Mouse (Mus musculus): ENCODE results near the gene Znhit1. TPM values are rescaled to one million over a fixed set of nuclear protein-coding genes. Genes with fewer than 3 reads are reported as not detected.
"Not testable (repeated sequence)": the region's sequence is repeated elsewhere in the genome, so short reads cannot be mapped to it uniquely, and the experiment has no call there.

Znhit1 gene
- polyA plus RNA-seq, 1 experiment from 2014 or later = 97.4 TPM

GRCm38 (mm10) chr5:136957250-136957649, 30.6 kb downstream of the Znhit1 start:
- no peak for ATAC-seq (ENCODE audit: insufficient read depth)
- H3K9ac ChIP-seq = no peak overlapping the region
- no peak for DNase-seq
- H3K27ac ChIP-seq (ENCODE audit: low read depth) = no peak overlapping the region
- H3K27me3 ChIP-seq (ENCODE audit: insufficient read depth, low read length) = no peaks in the 10 kb centered on the region
- H3K4me3 ChIP-seq (ENCODE audit: low read depth, low read length) = no peak overlapping the region
- TF ChIP-seq CTCF (IDR thresholded peaks at IDR 0.05; ENCODE audit: low read depth) = no peak
- no peak overlapping the region for H3K4me2 ChIP-seq
- H3K36me3 ChIP-seq (ENCODE audit: insufficient read depth) = peaks cover 7% of the 10 kb centered on the region; the same call in 1 of the 2 replicates
- 80% methylated on average over 1 of the region's 1 CpGs for WGBS
- H3K9me3 ChIP-seq (ENCODE audit: low read depth, low read length) = no peaks in the 10 kb centered on the region
- peaks cover 5% of the 10 kb centered on the region; the same call in 1 of the 2 replicates for H3K4me1 ChIP-seq (ENCODE audit: insufficient read depth)

DNA sequence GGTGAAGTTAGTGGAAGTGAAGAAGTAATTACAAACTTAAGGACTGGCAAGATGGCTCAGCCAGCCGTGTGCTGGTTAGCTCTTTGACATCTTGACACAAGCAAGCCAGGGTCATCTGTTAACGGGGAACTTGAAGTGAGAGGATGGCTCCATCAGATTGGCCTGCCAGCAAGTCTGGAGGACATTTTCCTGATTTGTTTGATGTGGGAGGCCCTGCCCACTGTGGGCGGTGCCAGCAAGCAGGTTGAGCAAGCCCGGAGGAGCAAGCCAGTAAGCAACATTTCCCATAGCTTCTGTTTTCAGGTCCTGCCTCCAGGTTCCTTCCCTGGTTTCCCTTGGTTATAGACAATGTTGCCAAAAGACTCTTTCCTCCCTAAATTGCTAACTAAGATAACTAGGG, 32.2 kb downstream of the Znhit1 start:
- H3K4me3 ChIP-seq (ENCODE audit: low read depth, low read length) = no peak overlapping the region
- peaks cover 5% of the 10 kb centered on the region; the same call in 1 of the 2 replicates for H3K4me1 ChIP-seq (ENCODE audit: insufficient read depth)
- ATAC-seq (ENCODE audit: insufficient read depth) (no peak), DNase-seq (no peak)
- H3K27me3 ChIP-seq (ENCODE audit: insufficient read depth, low read length) = no peaks in the 10 kb centered on the region
- peaks cover 7% of the 10 kb centered on the region; the same call in 1 of the 2 replicates for H3K36me3 ChIP-seq (ENCODE audit: insufficient read depth)
- H3K9ac ChIP-seq = no peak overlapping the region
- H3K4me2 ChIP-seq = no peak overlapping the region
- H3K27ac ChIP-seq (ENCODE audit: low read depth) = no peak overlapping the region
- no peak for TF ChIP-seq CTCF (IDR thresholded peaks at IDR 0.05; ENCODE audit: low read depth)
- WGBS = 72% methylated on average over 4 of the region's 4 CpGs
- no peaks in the 10 kb centered on the region for H3K9me3 ChIP-seq (ENCODE audit: low read depth, low read length)

- H3K4me3 ChIP-seq (ENCODE audit: low read depth, low read length) = peak overlapping the region; percentile 67
- peak overlapping the region; percentile 70 for H3K9ac ChIP-seq
- H3K27me3 ChIP-seq (ENCODE audit: insufficient read depth, low read length) = no peaks in the 10 kb centered on the region
- no peak for DNase-seq
- peak; percentile 19; the same call in 1 of the 2 replicates for ATAC-seq (ENCODE audit: insufficient read depth)
- TF ChIP-seq CTCF (IDR thresholded peaks at IDR 0.05; ENCODE audit: low read depth) = no peak
- peak overlapping the region; percentile 64; the same call in 1 of the 2 replicates for H3K27ac ChIP-seq (ENCODE audit: low read depth)
- H3K4me1 ChIP-seq (ENCODE audit: insufficient read depth) = peaks cover 5% of the 10 kb centered on the region; the same call in 1 of the 2 replicates
- no peaks in the 10 kb centered on the region for H3K9me3 ChIP-seq (ENCODE audit: low read depth, low read length)
- H3K4me2 ChIP-seq = peak overlapping the region; percentile 75
- WGBS = 3% methylated on average over 12 of the region's 12 CpGs
- peaks cover 7% of the 10 kb centered on the region; the same call in 1 of the 2 replicates for H3K36me3 ChIP-seq (ENCODE audit: insufficient read depth)
These were observed 34.3 kb downstream of the Znhit1 start for GRCm38 (mm10) chr5:136953440-136953951.

DNA sequence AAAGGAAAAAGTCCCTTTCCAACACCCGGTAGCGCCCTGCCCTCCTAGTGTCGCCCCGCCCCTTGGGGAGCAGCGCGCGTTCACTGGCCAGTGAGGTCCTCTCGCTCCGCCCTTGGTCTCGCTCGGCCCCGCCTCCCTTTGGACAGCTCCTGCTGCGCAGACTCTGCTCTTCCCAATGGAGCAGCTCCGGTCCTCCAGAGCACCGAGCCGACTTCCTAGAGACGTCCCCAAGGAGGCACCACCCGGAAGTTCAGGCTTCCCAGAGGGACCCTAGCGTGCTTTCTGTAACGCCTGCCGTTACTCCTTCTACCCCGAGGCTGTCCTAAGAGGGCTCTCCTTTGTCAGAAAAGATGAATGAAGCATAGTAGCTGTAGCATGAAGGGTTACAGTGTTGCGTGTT, 34.8 kb downstream of the Znhit1 start, which contains the start of gene Fis1:
Gene Fis1 (plus strand): TSS at position 261 of the 400 bp plus-strand sequence.
- H3K9me3 ChIP-seq (ENCODE audit: low read depth, low read length) = no peaks in the 10 kb centered on the region
- H3K4me2 ChIP-seq = peak within 1 kb of the TSS; percentile 75
- peak; percentile 100 for ATAC-seq (ENCODE audit: insufficient read depth)
- peaks cover 5% of the 10 kb centered on the region; the same call in 1 of the 2 replicates for H3K4me1 ChIP-seq (ENCODE audit: insufficient read depth)
- H3K27ac ChIP-seq (ENCODE audit: low read depth) = peak within 1 kb of the TSS; percentile 64; the same call in 1 of the 2 replicates
- H3K36me3 ChIP-seq (ENCODE audit: insufficient read depth) = peaks cover 7% of the 10 kb centered on the region; the same call in 1 of the 2 replicates
- peak; percentile 100 for DNase-seq
- WGBS = under 1% methylated on average over 23 of the region's 23 CpGs
- peak within 1 kb of the TSS; percentile 70 for H3K9ac ChIP-seq
- no peak for TF ChIP-seq CTCF (IDR thresholded peaks at IDR 0.05; ENCODE audit: low read depth)
- H3K4me3 ChIP-seq (ENCODE audit: low read depth, low read length) = peak within 1 kb of the TSS; percentile 67
- H3K27me3 ChIP-seq (ENCODE audit: insufficient read depth, low read length) = no peaks in the 10 kb centered on the region

DNA sequence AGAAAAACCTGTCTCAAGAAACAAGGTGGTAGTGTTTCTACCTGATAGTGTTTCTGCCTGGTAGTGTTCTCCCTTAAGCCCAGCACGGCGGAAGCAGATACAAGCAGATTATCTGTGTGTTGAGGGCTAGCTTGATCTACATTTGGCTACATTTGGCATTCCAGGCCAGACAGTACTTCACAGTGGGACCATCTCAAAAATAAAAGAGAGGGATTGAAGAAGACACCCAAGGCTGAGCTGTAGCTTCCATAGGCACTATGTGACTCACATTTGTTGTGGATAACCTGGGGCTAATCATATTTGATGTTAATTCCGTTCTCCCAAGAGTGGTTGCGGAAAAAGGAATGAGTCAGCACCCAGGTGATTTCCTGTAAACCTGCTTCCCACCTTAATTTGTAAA, 35.7 kb downstream of the Znhit1 start:
- Histone ChIP-seq H3K9ac (no peak overlapping the region), H3K27ac (ENCODE audit: low read depth) (no peak overlapping the region), H3K9me3 (ENCODE audit: low read depth, low read length) (no peaks in the 10 kb centered on the region), H3K36me3 (ENCODE audit: insufficient read depth) (0 out of 2 replicates have a peak, but pooled peaks cover 4% of the 10 kb centered on the region), H3K4me3 (ENCODE audit: low read depth, low read length) (no peak overlapping the region), H3K4me1 (ENCODE audit: insufficient read depth) (peaks cover 5% of the 10 kb centered on the region; the same call in 1 of the 2 replicates), H3K27me3 (ENCODE audit: insufficient read depth, low read length) (no peaks in the 10 kb centered on the region), H3K4me2 (peak overlapping the region; percentile 75; the same call in 1 of the 2 replicates)
- TF ChIP-seq CTCF (IDR thresholded peaks at IDR 0.05; ENCODE audit: low read depth) = no peak
- no peak for ATAC-seq (ENCODE audit: insufficient read depth)
- DNase-seq = no peak
- 82% methylated on average over 4 of the region's 4 CpGs for WGBS

DNA sequence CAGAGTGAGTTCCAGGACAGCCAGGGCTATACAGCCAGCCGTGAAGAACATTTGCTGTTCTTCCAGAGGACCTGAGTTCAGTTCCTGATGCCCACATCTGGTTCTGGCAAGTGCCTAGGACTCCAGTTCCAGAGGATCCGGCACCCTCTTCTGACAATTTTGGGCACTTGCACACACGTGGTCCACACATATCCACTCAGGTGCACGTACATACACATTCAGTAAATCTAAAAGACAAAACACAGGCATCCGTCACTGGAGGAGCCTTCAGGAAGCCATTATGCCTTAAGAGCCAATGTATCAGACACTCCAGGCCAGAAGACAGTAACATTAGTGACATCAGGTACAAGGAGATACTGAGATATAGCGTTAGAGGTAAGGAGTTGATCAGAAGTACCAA, 37.3 kb downstream of the Znhit1 start:
- no peak overlapping the region for H3K4me2 ChIP-seq
- H3K9ac ChIP-seq = no peak overlapping the region
- H3K27me3 ChIP-seq (ENCODE audit: insufficient read depth, low read length) = no peaks in the 10 kb centered on the region
- H3K36me3 ChIP-seq (ENCODE audit: insufficient read depth) = no peaks in the 10 kb centered on the region
- WGBS = 85% methylated on average over 6 of the region's 6 CpGs
- H3K4me3 ChIP-seq (ENCODE audit: low read depth, low read length) = no peak overlapping the region
- TF ChIP-seq CTCF (IDR thresholded peaks at IDR 0.05; ENCODE audit: low read depth) = no peak
- no peaks in the 10 kb centered on the region for H3K9me3 ChIP-seq (ENCODE audit: low read depth, low read length)
- H3K27ac ChIP-seq (ENCODE audit: low read depth) = no peak overlapping the region
- ATAC-seq (ENCODE audit: insufficient read depth) (no peak), DNase-seq (no peak)
- peaks cover 5% of the 10 kb centered on the region; the same call in 1 of the 2 replicates for H3K4me1 ChIP-seq (ENCODE audit: insufficient read depth)

- H3K4me1 ChIP-seq (ENCODE audit: insufficient read depth); H3K9ac ChIP-seq; H3K4me2 ChIP-seq; H3K27ac ChIP-seq (ENCODE audit: low read depth); H3K27me3 ChIP-seq (ENCODE audit: insufficient read depth, low read length); H3K9me3 ChIP-seq (ENCODE audit: low read depth, low read length); H3K4me3 ChIP-seq (ENCODE audit: low read depth, low read length); H3K36me3 ChIP-seq (ENCODE audit: insufficient read depth); DNase-seq; ATAC-seq (ENCODE audit: insufficient read depth): not testable (repeated sequence)
- WGBS = 72% methylated on average over 14 of the region's 14 CpGs
These were observed 38.1 kb downstream of the Znhit1 start for GRCm38 (mm10) chr5:136949551-136950336.
